Mouse (Mus musculus): ENCODE measurements around the gene Tbx6.

- TF ChIP-seq POLR2A (IDR thresholded peaks at IDR 0.05; ENCODE audit: control insufficient read depth, low read depth, low read length) (peak; percentile 66), CTCF (IDR thresholded peaks at IDR 0.05; ENCODE audit: control insufficient read depth, insufficient read depth, insufficient replicate concordance, low read depth, low read length) (0 out of 2 replicates have a peak, but pooled peaks have one; percentile 4)
Measured at GRCm38 (mm10) chr7:126776598-126777057, 4.7 kb upstream of the Tbx6 start, which contains the start of gene Ypel3.
